Comparison of ENCODE assay signal across 20 mouse cellular contexts in the genomic region with DNA sequence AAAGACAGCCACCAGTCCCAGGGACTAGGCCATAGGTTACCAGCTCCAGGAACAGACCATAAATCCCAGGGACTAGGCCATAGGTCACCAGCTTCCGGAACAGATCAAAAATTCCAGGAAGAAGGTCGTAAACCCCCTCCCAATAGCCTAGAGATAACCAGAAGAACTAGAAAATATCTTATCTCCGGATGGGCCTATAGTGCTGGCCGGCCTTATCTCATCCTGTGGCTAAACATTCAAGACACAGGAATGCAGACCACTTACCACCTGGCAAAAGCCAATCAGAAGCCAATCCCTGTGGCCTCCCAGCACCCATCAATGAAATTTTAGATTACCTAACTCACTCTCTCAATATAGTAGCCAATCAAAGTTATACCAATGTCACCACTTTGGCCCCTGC. TPM values are rescaled to one million over a fixed set of nuclear protein-coding genes. Genes with fewer than 3 reads are reported as not detected.
DNase-seq lines count a peak whose midpoint lies in the region; ATAC-seq lines count a peak whose summit lies in the region.
"Had no signal": no experiment of that assay in that cellular context is flagged by ENCODE, and none has a peak within 500 bp of the region (broad histone marks: within the 10 kb centered on the region; RNA-seq: fewer than 3 reads in every experiment).

No protein-coding gene starts in this region.

- 0 out of 2 replicates have a peak, but pooled peaks have one; percentile 29 for ATAC-seq in kidney, embryonic 15.5 days (replicated peaks; ENCODE audit: low FRiP score)
- ATAC-seq in common myeloid progenitor, adult 5-6 weeks (replicated peaks; ENCODE audit: low read depth, poor library complexity, severe bottlenecking), result 0 out of 2 replicates have a peak, but pooled peaks have one; percentile 22
- 0 out of 2 replicates have a peak, but pooled peaks have one; percentile 16 for ATAC-seq in megakaryocyte-erythroid progenitor cell, adult 5-6 weeks (replicated peaks; ENCODE audit: low FRiP score, low TSS enrichment, poor library complexity, severe bottlenecking)
- no peak for ATAC-seq in forebrain, embryonic 12.5 days (ENCODE audit: low FRiP score)
- ATAC-seq: CD4-positive, CD25-positive, alpha-beta regulatory T cell, adult 4 months; hindbrain, postnatal 0 days had no signal

- no peak overlapping the region for H3K9ac ChIP-seq in kidney, embryonic 15.5 days
- no peak overlapping the region for H3K9ac ChIP-seq in forebrain, embryonic 12.5 days
- H3K9ac ChIP-seq: neural tube, embryonic 13.5 days had no signal

- H3K27me3 ChIP-seq in kidney, embryonic 15.5 days, result no peaks in the 10 kb centered on the region
- H3K27me3 ChIP-seq in forebrain, embryonic 12.5 days, result no peaks in the 10 kb centered on the region
- H3K27me3 ChIP-seq: neural tube, embryonic 13.5 days had no signal

- WGBS in kidney, embryonic 15.5 days, result 51% methylated on average over 4 of the region's 4 CpGs
- 95% methylated on average over 4 of the region's 4 CpGs for WGBS in forebrain, embryonic 12.5 days

- no peak for DNase-seq in kidney, adult 11 months
- peak; percentile 27 for DNase-seq in liver
- no peak for DNase-seq in cerebellum, postnatal 4 days (ENCODE audit: low spot score in 2 of 2)
- DNase-seq: adrenal gland, postnatal 14 days; cerebellum, adult 18-20 months; gastrocnemius, postnatal 25 days; left cerebral cortex, postnatal 4 days; lung, postnatal 36 days; thymus, postnatal 14 days had no signal

- no peaks in the 10 kb centered on the region for H3K4me1 ChIP-seq in kidney, embryonic 15.5 days
- H3K4me1 ChIP-seq in forebrain, embryonic 12.5 days, result no peaks in the 10 kb centered on the region
- H3K4me1 ChIP-seq: forebrain, embryonic 10.5 days; neural tube, embryonic 13.5 days had no signal

- no peak overlapping the region for H3K4me3 ChIP-seq in kidney, embryonic 15.5 days (replicated peaks)
- H3K4me3 ChIP-seq in forebrain, embryonic 12.5 days (replicated peaks), result no peak overlapping the region
- H3K4me3 ChIP-seq: forebrain, embryonic 10.5 days; layer of hippocampus, adult 2 months; neural tube, embryonic 13.5 days had no signal

- no peak overlapping the region for H3K4me2 ChIP-seq in kidney, embryonic 15.5 days
- H3K4me2 ChIP-seq in forebrain, embryonic 12.5 days, result no peak overlapping the region
- H3K4me2 ChIP-seq: midbrain, embryonic 11.5 days; neural tube, embryonic 13.5 days had no signal

- no peak overlapping the region for H3K27ac ChIP-seq in kidney, embryonic 15.5 days
- no peak overlapping the region for H3K27ac ChIP-seq in forebrain, embryonic 12.5 days
- H3K27ac ChIP-seq: forebrain, embryonic 10.5 days; hindbrain, postnatal 0 days; layer of hippocampus, adult 2 months; neural tube, embryonic 13.5 days; stomach, postnatal 0 days had no signal

- H3K36me3 ChIP-seq in kidney, embryonic 15.5 days, result peaks cover 70% of the 10 kb centered on the region
- peaks cover 32% of the 10 kb centered on the region for H3K36me3 ChIP-seq in forebrain, embryonic 12.5 days (replicated peaks)

- H3K9me3 ChIP-seq in kidney, embryonic 15.5 days (replicated peaks), result no peaks in the 10 kb centered on the region
- H3K9me3 ChIP-seq in forebrain, embryonic 12.5 days, result no peaks in the 10 kb centered on the region
- H3K9me3 ChIP-seq: forebrain, embryonic 10.5 days; neural tube, embryonic 13.5 days had no signal

RNA-seq across cellular contexts. Expression of gene Cd46, which starts 8.6 kb away (rescaled TPM):
- polyA plus RNA-seq in kidney, embryonic 15.5 days (2015; fragmentation: Nextera tagmentation; extraction: Ambion mirVana), result 0.76 and 1.1 TPM in 2 replicates
- 1.3 and 1.4 TPM in 2 replicates for total RNA-seq in common myeloid progenitor, adult 5-6 weeks (2017)
- 3.1 and 3.6 TPM in 2 replicates for total RNA-seq in megakaryocyte-erythroid progenitor cell, adult 5-6 weeks (2014; fragmentation: Nextera tagmentation)
- 0.56 and 0.88 TPM in 2 replicates for total RNA-seq in megakaryocyte-erythroid progenitor cell, adult 5-6 weeks (2017)
- polyA plus RNA-seq in forebrain, embryonic 12.5 days (2016; fragmentation: Nextera tagmentation; extraction: Ambion mirVana), result 0.96 and 1.4 TPM in 2 replicates

RNA-seq across cellular contexts. Expression of gene Cr1l, which starts 30.7 kb away (rescaled TPM):
- 71.7 and 78.9 TPM in 2 replicates for polyA plus RNA-seq in kidney, embryonic 15.5 days (2015; fragmentation: Nextera tagmentation; extraction: Ambion mirVana)
- 101 and 120 TPM in 2 replicates for total RNA-seq in common myeloid progenitor, adult 5-6 weeks (2017)
- total RNA-seq in megakaryocyte-erythroid progenitor cell, adult 5-6 weeks (2014; fragmentation: Nextera tagmentation), result 63.9 and 94.4 TPM in 2 replicates
- 120 and 155 TPM in 2 replicates for total RNA-seq in megakaryocyte-erythroid progenitor cell, adult 5-6 weeks (2017)
- 35.6 and 40.5 TPM in 2 replicates for polyA plus RNA-seq in forebrain, embryonic 12.5 days (2016; fragmentation: Nextera tagmentation; extraction: Ambion mirVana)
